Mouse (Mus musculus) erythroblast, embryonic 14.5 days (primary cell): ENCODE measurements around the gene Pts.

ENCODE experiments used
- GATA1 ChIP-seq: IDR thresholded peaks from 2 replicates; pipeline ENCODE4 v1.6.1; 2012; ENCODE audit warnings: low read length, inconsistent platforms, mixed read lengths
- TAL1 ChIP-seq: IDR thresholded peaks from 3 replicates; pipeline ENCODE4 v1.6.1; 2012; ENCODE audit warnings: low read length, inconsistent platforms, mixed read lengths

DNA sequence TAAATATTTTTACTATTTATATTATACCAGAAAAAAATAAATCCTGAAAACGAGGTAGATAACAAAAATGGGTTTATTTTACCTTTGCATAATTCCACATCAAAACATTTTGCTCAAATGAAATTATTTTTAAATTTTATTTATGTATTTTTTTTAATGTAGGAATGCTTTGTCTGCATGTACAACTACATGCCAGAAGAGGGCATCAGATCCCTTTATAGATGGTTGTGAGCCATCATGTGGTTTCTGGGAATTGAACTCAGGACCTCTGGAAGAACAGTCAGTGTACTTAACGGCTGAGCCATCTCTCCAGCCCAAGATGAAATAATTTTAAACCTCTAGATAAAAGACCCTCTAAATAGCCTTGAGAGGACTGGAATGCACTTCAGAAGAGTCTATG is 7.0 kb downstream of the Pts start:
- TF ChIP-seq GATA1 (no peak), TAL1 (no peak)
